Mouse (Mus musculus): ENCODE results near the gene Ybx1.

DNA sequence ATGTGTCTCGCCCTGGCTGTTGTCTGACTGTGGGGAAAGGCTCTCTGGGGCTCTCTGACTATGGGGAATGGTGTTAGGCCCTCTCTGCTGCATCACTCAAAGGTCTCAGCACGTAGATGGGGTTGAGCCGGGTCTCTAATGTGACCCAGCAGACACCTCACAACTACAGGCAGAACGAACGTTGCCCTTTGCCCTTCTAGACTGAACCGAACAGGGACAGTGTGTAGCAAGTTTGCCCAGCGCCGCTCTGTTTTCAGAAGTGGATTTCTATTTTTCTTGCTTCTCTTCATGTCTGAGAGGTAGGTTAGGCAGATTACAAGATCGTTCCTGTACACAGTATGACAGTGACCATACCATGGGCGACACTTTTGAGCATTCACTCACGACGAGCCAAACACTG lies 51.8 kb downstream of the Ybx1 start:
- TF ChIP-seq CTCF (IDR thresholded peaks at IDR 0.05; ENCODE audit: low read depth, low read length) (no peak), EP300 (IDR thresholded peaks at IDR 0.05; ENCODE audit: insufficient read depth, low read depth, low read length) (no peak), POLR2A (IDR thresholded peaks at IDR 0.05; ENCODE audit: insufficient read depth, low read length) (no peak)

Measured in ES-Bruce4 (cell line).